Mouse (Mus musculus) liver, embryonic 14.5 days (tissue): ENCODE measurements around the gene H2afj.

Experiments used
- CTCF ChIP-seq: IDR thresholded peaks from 2 replicates; pipeline ENCODE4 v1.5.1; 2016; ENCODE audit warnings: antibody characterized with exemption, low read depth, control low read depth
- EP300 ChIP-seq: IDR thresholded peaks from 2 replicates; pipeline ENCODE4 v1.6.1; 2016; ENCODE audit warnings: antibody characterized with exemption, low read depth

DNA sequence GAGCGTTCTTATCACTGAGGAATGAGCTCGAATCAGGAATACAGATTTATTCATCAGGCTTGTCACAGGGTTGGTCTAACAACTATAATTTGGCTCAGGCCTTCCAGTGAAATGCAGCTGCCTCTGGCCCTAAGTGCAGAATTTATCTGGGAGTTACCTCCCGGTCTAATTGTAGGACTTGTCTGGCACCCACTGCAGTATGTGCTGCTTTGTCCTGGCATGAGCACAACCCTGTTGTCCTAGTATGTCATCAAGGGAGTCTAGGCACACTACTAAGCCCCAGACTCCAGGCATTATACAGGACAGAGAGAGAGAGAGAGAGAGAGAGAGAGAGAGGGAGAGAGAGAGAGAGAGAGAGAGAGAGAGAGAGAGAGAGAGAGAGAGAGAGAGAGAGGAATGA, 29.3 kb downstream of the H2afj start:
- TF ChIP-seq CTCF (no peak), EP300 (no peak)
